Mouse (Mus musculus) olfactory bulb, adult 2 months (tissue): ENCODE measurements around the gene Lmx1b.

Experiments
- CTCF ChIP-seq: fragments of 200-500 bp; IDR thresholded peaks from 2 replicates; pipeline ENCODE4 v1.5.1; 2012; ENCODE audit warnings: low read depth, mild to moderate bottlenecking, low read length, moderate library complexity; ENCODE audit not compliant: insufficient read depth
- POLR2A ChIP-seq: fragments of 200-500 bp; IDR thresholded peaks from 2 replicates; pipeline ENCODE4 v1.6.1; 2012; ENCODE audit warnings: mild to moderate bottlenecking, low read depth, low read length, moderate library complexity; ENCODE audit not compliant: insufficient read depth

DNA sequence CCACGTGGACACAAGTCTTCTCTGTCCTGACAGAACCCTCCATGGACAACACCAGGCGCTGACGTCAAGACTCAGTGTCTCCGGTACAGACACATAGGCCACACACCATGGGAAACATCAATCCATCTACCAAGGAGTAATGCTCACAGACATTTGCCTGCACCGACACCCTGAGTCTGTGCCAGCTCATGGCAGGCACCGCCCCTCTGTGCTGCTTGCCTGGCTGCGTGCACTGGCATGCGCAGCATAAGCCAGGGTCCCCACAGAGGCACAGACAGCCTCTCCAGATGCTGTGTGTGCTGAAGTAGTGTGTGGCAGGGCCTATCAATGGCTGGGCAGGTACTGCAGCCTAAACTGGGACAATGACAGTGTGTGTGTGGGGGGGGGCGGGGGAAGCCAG is 22.6 kb downstream of the Lmx1b start:
- no peak for TF ChIP-seq CTCF
- no peak for TF ChIP-seq POLR2A
